In genomic region chr2:154436458-154437190, GRCm38 (mm10) we compare ENCODE assay signal across 8 mouse cellular contexts. TPM values are rescaled to one million over a fixed set of nuclear protein-coding genes. Genes with fewer than 3 reads are reported as not detected.
DNase-seq lines count a peak whose midpoint lies in the region; ATAC-seq lines count a peak whose summit lies in the region.

Gene Cbfa2t2, plus strand, starts transcription at chr2:154436481.

- H3K4me2 ChIP-seq in embryonic facial prominence, embryonic 13.5 days, result peak within 1 kb of the TSS; percentile 64
- H3K4me2 ChIP-seq in heart, embryonic 13.5 days, result peak within 1 kb of the TSS; percentile 79
- peak within 1 kb of the TSS; percentile 61 for H3K4me2 ChIP-seq in kidney, embryonic 15.5 days
- peak within 1 kb of the TSS; percentile 83 for H3K4me2 ChIP-seq in liver, embryonic 16.5 days (ENCODE audit: low read depth, low read length)
- peak within 1 kb of the TSS; percentile 70 for H3K4me2 ChIP-seq in neural tube, embryonic 13.5 days

- WGBS in embryonic facial prominence, embryonic 13.5 days, result under 1% methylated on average over 70 of the region's 70 CpGs
- WGBS in heart, embryonic 13.5 days, result under 1% methylated on average over 70 of the region's 70 CpGs
- under 1% methylated on average over 70 of the region's 70 CpGs for WGBS in kidney, embryonic 15.5 days
- WGBS in liver, embryonic 16.5 days (ENCODE audit: insufficient replicate concordance), result under 1% methylated on average over 60 of the region's 70 CpGs
- under 1% methylated on average over 58 of the region's 70 CpGs for WGBS in neural tube, embryonic 13.5 days

- peaks cover 36% of the 10 kb centered on the region for H3K4me1 ChIP-seq in embryonic facial prominence, embryonic 13.5 days
- H3K4me1 ChIP-seq in heart, embryonic 13.5 days, result peaks cover 38% of the 10 kb centered on the region
- peaks cover 27% of the 10 kb centered on the region for H3K4me1 ChIP-seq in kidney, embryonic 15.5 days
- H3K4me1 ChIP-seq in liver, embryonic 16.5 days (ENCODE audit: control insufficient read depth, low read depth, low read length), result peaks cover 19% of the 10 kb centered on the region
- peaks cover 35% of the 10 kb centered on the region for H3K4me1 ChIP-seq in neural tube, embryonic 13.5 days (replicated peaks)

- no peaks in the 10 kb centered on the region for H3K27me3 ChIP-seq in embryonic facial prominence, embryonic 13.5 days
- no peaks in the 10 kb centered on the region for H3K27me3 ChIP-seq in heart, embryonic 13.5 days (replicated peaks)
- no peaks in the 10 kb centered on the region for H3K27me3 ChIP-seq in kidney, embryonic 15.5 days
- no peaks in the 10 kb centered on the region for H3K27me3 ChIP-seq in liver, embryonic 16.5 days (ENCODE audit: control insufficient read depth, insufficient read depth, low read depth, low read length)
- no peaks in the 10 kb centered on the region for H3K27me3 ChIP-seq in neural tube, embryonic 13.5 days

- no peaks in the 10 kb centered on the region for H3K36me3 ChIP-seq in embryonic facial prominence, embryonic 13.5 days
- no peaks in the 10 kb centered on the region for H3K36me3 ChIP-seq in heart, embryonic 13.5 days
- H3K36me3 ChIP-seq in kidney, embryonic 15.5 days, result no peaks in the 10 kb centered on the region; the same call in 1 of the 2 replicates
- no peaks in the 10 kb centered on the region for H3K36me3 ChIP-seq in liver, embryonic 16.5 days (ENCODE audit: control insufficient read depth, insufficient read depth)
- no peaks in the 10 kb centered on the region for H3K36me3 ChIP-seq in neural tube, embryonic 13.5 days

- H3K27ac ChIP-seq in embryonic facial prominence, embryonic 13.5 days, result peak within 1 kb of the TSS; percentile 98
- peak within 1 kb of the TSS; percentile 98 for H3K27ac ChIP-seq in heart, embryonic 13.5 days (replicated peaks)
- H3K27ac ChIP-seq in kidney, embryonic 15.5 days, result peak within 1 kb of the TSS; percentile 96
- peak within 1 kb of the TSS; percentile 84 for H3K27ac ChIP-seq in liver, embryonic 16.5 days (ENCODE audit: low read length)
- H3K27ac ChIP-seq in neural tube, embryonic 13.5 days (replicated peaks), result peak within 1 kb of the TSS; percentile 96

- H3K4me3 ChIP-seq in embryonic facial prominence, embryonic 13.5 days, result peak within 1 kb of the TSS; percentile 91
- peak within 1 kb of the TSS; percentile 99 for H3K4me3 ChIP-seq in heart, embryonic 13.5 days
- H3K4me3 ChIP-seq in kidney, embryonic 15.5 days (replicated peaks), result peak within 1 kb of the TSS; percentile 82
- H3K4me3 ChIP-seq in liver, embryonic 16.5 days (ENCODE audit: low read depth, low read length), result peak within 1 kb of the TSS; percentile 82
- H3K4me3 ChIP-seq in neural tube, embryonic 13.5 days, result peak within 1 kb of the TSS; percentile 94

- ATAC-seq in embryonic facial prominence, embryonic 13.5 days (ENCODE audit: insufficient number of reproducible peaks, insufficient read depth, low FRiP score, low TSS enrichment, low read depth), result peak; percentile 83
- ATAC-seq in heart, embryonic 13.5 days (ENCODE audit: extremely low read depth, insufficient number of reproducible peaks, low FRiP score, low TSS enrichment), result peak; percentile 33
- ATAC-seq in kidney, embryonic 15.5 days (replicated peaks; ENCODE audit: low FRiP score), result peak; percentile 87
- ATAC-seq in liver, embryonic 16.5 days (ENCODE audit: low read depth), result peak; percentile 49
- peak; percentile 86 for ATAC-seq in neural tube, embryonic 13.5 days (ENCODE audit: low read depth)

- H3K9me3 ChIP-seq in embryonic facial prominence, embryonic 13.5 days, result no peaks in the 10 kb centered on the region
- H3K9me3 ChIP-seq in heart, embryonic 13.5 days, result no peaks in the 10 kb centered on the region
- no peaks in the 10 kb centered on the region for H3K9me3 ChIP-seq in kidney, embryonic 15.5 days (replicated peaks)
- no peaks in the 10 kb centered on the region for H3K9me3 ChIP-seq in liver, embryonic 16.5 days (replicated peaks; ENCODE audit: control insufficient read depth, low read length)
- H3K9me3 ChIP-seq in neural tube, embryonic 13.5 days, result no peaks in the 10 kb centered on the region

- H3K9ac ChIP-seq in embryonic facial prominence, embryonic 13.5 days, result peak within 1 kb of the TSS; percentile 98
- H3K9ac ChIP-seq in heart, embryonic 13.5 days, result peak within 1 kb of the TSS; percentile 99
- H3K9ac ChIP-seq in kidney, embryonic 15.5 days, result peak within 1 kb of the TSS; percentile 89
- H3K9ac ChIP-seq in liver, embryonic 16.5 days (ENCODE audit: low read depth, low read length), result peak within 1 kb of the TSS; percentile 95
- H3K9ac ChIP-seq in neural tube, embryonic 13.5 days, result peak within 1 kb of the TSS; percentile 96

- peak; percentile 79 for DNase-seq in A20 (ENCODE audit: low read depth, low spot score)
- DNase-seq in R1 (ENCODE audit: low read depth, low spot score), result peak; percentile 66
- DNase-seq in thymus, postnatal 25 days, result no peak

RNA-seq across cellular contexts. Expression of gene Cbfa2t2, which starts in this region (rescaled TPM):
- 54.0 and 54.1 TPM in 2 replicates for polyA plus RNA-seq in embryonic facial prominence, embryonic 13.5 days (2015; fragmentation: Nextera tagmentation; extraction: Ambion mirVana)
- 28.3 and 29.2 TPM in 2 replicates for polyA plus RNA-seq in heart, embryonic 13.5 days (2015; fragmentation: Nextera tagmentation; extraction: Ambion mirVana)
- polyA plus RNA-seq in kidney, embryonic 15.5 days (2015; fragmentation: Nextera tagmentation; extraction: Ambion mirVana), result 38.8 and 46.0 TPM in 2 replicates
- polyA plus RNA-seq in liver, embryonic 16.5 days (2015; fragmentation: Nextera tagmentation; extraction: Ambion mirVana), result 8.2 TPM in 2 replicates
- 49.4 and 50.8 TPM in 2 replicates for polyA plus RNA-seq in neural tube, embryonic 13.5 days (2015; fragmentation: Nextera tagmentation; extraction: Ambion mirVana)

Comparison
In these comparisons a context has a peak if more than half of its experiments do, and no peak if none do; other contexts are left out.
1. ATAC-seq: peak in every context shown above with its lines; median percentile 87 in kidney, embryonic 15.5 days; 86 in neural tube, embryonic 13.5 days; 83 in embryonic facial prominence, embryonic 13.5 days; 49 in liver, embryonic 16.5 days; 33 in heart, embryonic 13.5 days.